Mouse (Mus musculus) hindbrain, embryonic 11.5 days (tissue): ENCODE measurements around the gene Dst. TPM values are rescaled to one million over a fixed set of nuclear protein-coding genes. Genes with fewer than 3 reads are reported as not detected.

ENCODE experiments used
- ATAC-seq: fragments of 200-750 bp; cut with Nextera tagmentation; 2 replicates; pipeline ENCODE4 v1.8.0; 2017; ENCODE audit warnings: mild to moderate bottlenecking, moderate TSS enrichment, moderate library complexity; ENCODE audit not compliant: low FRiP score
- DNase-seq: peaks from one replicate; pipeline ENCODE4 v3.0.0-alpha.2; 2015; ENCODE audit warnings: low spot score
- H3K27ac ChIP-seq: fragments of 300-500 bp; sonication (generic); 2 replicates; pipeline ENCODE4 v1.5.1; 2014; ENCODE audit warnings: mild to moderate bottlenecking, low read depth, low read length
- H3K27me3 ChIP-seq: fragments of 300-500 bp; sonication (generic); 2 replicates; pipeline ENCODE4 v1.6.1; 2014; ENCODE audit warnings: mild to moderate bottlenecking, low read length, moderate library complexity, mixed read lengths; ENCODE audit not compliant: control insufficient read depth, insufficient read depth
- H3K36me3 ChIP-seq: fragments of 300-500 bp; sonication (generic); 2 replicates; pipeline ENCODE4 v1.6.1; 2014; ENCODE audit warnings: mild to moderate bottlenecking, low read length, moderate library complexity, mixed read lengths; ENCODE audit not compliant: control insufficient read depth, insufficient read depth
- H3K4me1 ChIP-seq: fragments of 300-500 bp; sonication (generic); replicated peaks from 2 replicates; pipeline ENCODE4 v1.6.1; 2014; ENCODE audit warnings: low read length, mixed read lengths; ENCODE audit not compliant: control insufficient read depth, insufficient read depth
- H3K4me2 ChIP-seq: fragments of 300-500 bp; sonication (generic); replicated peaks from 2 replicates; pipeline ENCODE4 v1.6.1; 2014; ENCODE audit warnings: mild to moderate bottlenecking, low read depth, low read length
- H3K4me3 ChIP-seq: fragments of 300-500 bp; sonication (generic); 2 replicates; pipeline ENCODE4 v1.5.1; 2014; ENCODE audit warnings: low read depth, low read length
- H3K9ac ChIP-seq: fragments of 300-500 bp; sonication (generic); 2 replicates; pipeline ENCODE4 v1.6.1; 2014; ENCODE audit warnings: low read depth, low read length
- H3K9me3 ChIP-seq: fragments of 300-500 bp; sonication (generic); 2 replicates; pipeline ENCODE4 v1.6.1; 2016; ENCODE audit warnings: low read length; ENCODE audit not compliant: control insufficient read depth
- WGBS: fragments of 180-500 bp; shearing (Covaris S2); extraction: QIAGEN DNeasy Blood & Tissue Kit; methylation state at CpG from one replicate; pipeline ENCODE4 v1.1.7; 2014; 5-methylcytosine and 5-hydroxymethylcytosine counted together
- polyA plus RNA-seq: library from polyadenylated mRNA; unstranded; fragments of >200 nt; fragmentation: Nextera tagmentation; extraction: Ambion mirVana; gene quantifications from 2 replicates; pipeline ENCODE4 v1.2.1, GENCODE M21; 2014

The Dst gene
- polyA plus RNA-seq, 1 experiment from 2014 or later, result 60.0 TPM

DNA sequence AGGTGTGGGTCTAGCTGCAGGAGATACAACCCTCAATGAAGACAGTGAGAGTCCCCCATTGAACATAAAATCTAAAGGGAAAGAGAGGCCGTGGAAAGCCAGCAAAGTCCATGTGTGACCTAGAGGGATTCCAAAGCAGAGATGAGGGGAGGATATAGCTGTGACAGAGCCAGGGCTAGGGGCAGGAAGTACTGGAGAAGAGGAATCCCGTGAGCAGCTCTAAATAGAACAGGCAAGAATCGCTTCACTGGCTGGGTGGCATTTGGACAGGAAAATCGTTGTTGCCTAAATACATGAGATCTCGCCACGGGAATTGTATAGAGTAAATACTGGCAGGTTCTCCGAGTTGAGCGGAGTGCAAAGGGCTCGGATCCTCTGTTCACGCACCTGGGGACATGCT lies 336.7 kb downstream of the Dst start:
- WGBS, result 85% methylated on average over 10 of the region's 10 CpGs
- Histone ChIP-seq H3K9me3 (no peaks in the 10 kb centered on the region), H3K27ac (no peak overlapping the region), H3K4me2 (no peak overlapping the region), H3K9ac (no peak overlapping the region), H3K36me3 (no peaks in the 10 kb centered on the region), H3K4me1 (no peaks in the 10 kb centered on the region), H3K27me3 (no peaks in the 10 kb centered on the region), H3K4me3 (no peak overlapping the region)
- ATAC-seq (no peak), DNase-seq (no peak)

DNA sequence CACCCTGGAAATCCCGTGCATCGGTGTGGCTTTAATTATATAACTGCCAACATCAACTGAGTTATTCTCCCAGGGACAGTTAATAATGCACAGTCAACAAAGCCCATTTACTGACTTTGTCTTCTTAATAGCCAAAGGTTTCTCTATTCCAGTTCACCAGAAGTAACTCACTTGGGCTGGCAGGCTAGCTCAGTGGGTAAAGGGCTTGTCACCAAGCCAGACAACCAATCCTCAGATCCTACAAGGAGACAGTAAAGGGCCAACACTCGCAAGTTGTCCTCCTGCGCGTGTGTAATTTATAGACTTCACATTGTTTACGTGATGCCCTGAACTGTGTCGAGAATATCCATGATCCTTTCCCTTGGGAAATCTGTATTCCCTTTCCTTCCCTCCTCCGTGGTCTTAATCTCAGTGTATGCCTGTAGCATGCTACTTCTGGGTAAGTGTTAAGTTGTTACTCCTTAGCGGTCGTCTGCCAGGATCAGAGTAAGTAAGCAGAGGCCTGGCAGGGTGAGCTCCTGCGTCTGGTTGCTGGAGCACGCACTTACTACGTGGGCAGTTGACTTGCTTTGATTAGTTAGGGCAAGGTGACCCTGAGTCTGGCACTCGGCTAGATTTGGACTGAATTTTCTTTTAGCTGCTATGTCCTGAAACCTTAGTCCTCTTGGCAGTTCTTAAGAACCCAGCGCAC lies 338.1 kb downstream of the Dst start:
- DNase-seq (no peak), ATAC-seq (no peak)
- Histone ChIP-seq H3K4me3 (no peak overlapping the region), H3K9ac (no peak overlapping the region), H3K36me3 (no peaks in the 10 kb centered on the region), H3K4me1 (no peaks in the 10 kb centered on the region), H3K27ac (no peak overlapping the region), H3K27me3 (no peaks in the 10 kb centered on the region), H3K4me2 (no peak overlapping the region), H3K9me3 (no peaks in the 10 kb centered on the region)
- WGBS, result 93% methylated on average over 15 of the region's 15 CpGs

DNA sequence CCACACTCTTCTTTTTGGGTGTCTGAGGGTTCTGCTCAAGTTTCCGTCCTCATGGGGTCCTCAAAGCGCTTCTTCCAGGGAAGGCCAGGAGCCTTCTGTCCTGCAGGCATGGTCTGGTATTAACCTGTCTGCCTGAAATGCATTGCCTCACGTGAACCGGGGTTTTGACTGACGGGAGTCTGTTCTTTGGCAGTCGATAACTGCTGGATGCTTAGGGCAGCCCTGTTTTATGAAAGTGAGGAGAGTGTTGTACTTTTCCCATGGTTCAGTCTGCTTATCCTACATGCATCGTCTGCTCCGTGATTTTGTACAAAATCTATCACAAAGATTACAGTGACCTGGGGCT lies 338.6 kb downstream of the Dst start:
- no peaks in the 10 kb centered on the region for H3K4me1 ChIP-seq
- H3K9me3 ChIP-seq, result no peaks in the 10 kb centered on the region
- H3K9ac ChIP-seq, result no peak overlapping the region
- DNase-seq (no peak), ATAC-seq (no peak)
- no peak overlapping the region for H3K4me2 ChIP-seq
- WGBS, result 95% methylated on average over 8 of the region's 8 CpGs
- H3K36me3 ChIP-seq, result no peaks in the 10 kb centered on the region
- no peak overlapping the region for H3K4me3 ChIP-seq
- H3K27me3 ChIP-seq, result no peaks in the 10 kb centered on the region
- no peak overlapping the region for H3K27ac ChIP-seq

DNA sequence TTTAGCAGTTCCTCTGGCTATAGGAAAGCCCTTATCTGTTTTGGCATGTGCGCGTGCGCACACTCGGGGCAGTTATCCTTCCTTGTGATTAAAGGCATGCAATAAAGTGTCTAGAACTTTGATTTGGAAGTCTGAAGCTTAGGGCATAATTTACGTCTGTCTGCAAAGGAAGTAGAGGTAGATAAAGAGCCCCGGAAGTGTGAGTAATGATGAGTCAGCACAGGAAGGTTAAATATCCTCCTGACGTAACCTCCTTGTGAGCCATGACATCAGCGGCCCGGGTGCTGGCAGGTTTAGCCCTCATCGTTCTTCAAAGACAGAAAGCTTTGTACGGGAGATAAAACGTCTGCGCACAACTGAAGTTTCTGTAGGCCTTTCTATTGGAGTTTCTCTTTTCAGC lies 343.1 kb downstream of the Dst start:
- 94% methylated on average over 13 of the region's 13 CpGs for WGBS
- H3K4me2 ChIP-seq, result no peak overlapping the region
- H3K27ac ChIP-seq, result no peak overlapping the region
- ATAC-seq (no peak), DNase-seq (no peak)
- H3K4me1 ChIP-seq, result no peaks in the 10 kb centered on the region
- no peak overlapping the region for H3K9ac ChIP-seq
- no peak overlapping the region for H3K4me3 ChIP-seq
- no peaks in the 10 kb centered on the region for H3K27me3 ChIP-seq
- H3K9me3 ChIP-seq, result no peaks in the 10 kb centered on the region
- H3K36me3 ChIP-seq, result no peaks in the 10 kb centered on the region

DNA sequence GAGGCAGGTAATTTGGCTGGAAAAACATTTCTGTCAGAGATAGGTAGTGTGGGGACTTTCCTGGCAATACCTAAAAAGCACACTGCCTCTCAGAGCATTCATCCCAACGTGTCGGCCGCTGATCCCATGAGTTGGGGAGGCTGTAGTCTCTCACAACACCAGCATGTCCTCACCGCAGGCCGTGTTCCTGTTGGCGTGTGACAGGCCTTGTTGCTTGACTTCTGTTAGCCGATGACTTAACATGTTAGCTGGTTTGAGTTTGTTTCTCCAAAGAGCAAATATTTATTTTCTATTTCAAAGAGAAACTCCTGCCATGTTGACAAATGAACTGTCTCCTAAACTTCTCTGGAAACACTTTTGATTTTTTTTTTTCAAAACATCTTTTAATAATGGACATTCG lies 344.2 kb downstream of the Dst start:
- H3K27me3 ChIP-seq, result no peaks in the 10 kb centered on the region
- ATAC-seq (no peak), DNase-seq (no peak)
- H3K27ac ChIP-seq, result no peak overlapping the region
- no peak overlapping the region for H3K4me2 ChIP-seq
- no peaks in the 10 kb centered on the region for H3K4me1 ChIP-seq
- H3K36me3 ChIP-seq, result no peaks in the 10 kb centered on the region
- H3K4me3 ChIP-seq, result no peak overlapping the region
- H3K9me3 ChIP-seq, result no peaks in the 10 kb centered on the region
- H3K9ac ChIP-seq, result no peak overlapping the region
- WGBS, result 87% methylated on average over 8 of the region's 8 CpGs

DNA sequence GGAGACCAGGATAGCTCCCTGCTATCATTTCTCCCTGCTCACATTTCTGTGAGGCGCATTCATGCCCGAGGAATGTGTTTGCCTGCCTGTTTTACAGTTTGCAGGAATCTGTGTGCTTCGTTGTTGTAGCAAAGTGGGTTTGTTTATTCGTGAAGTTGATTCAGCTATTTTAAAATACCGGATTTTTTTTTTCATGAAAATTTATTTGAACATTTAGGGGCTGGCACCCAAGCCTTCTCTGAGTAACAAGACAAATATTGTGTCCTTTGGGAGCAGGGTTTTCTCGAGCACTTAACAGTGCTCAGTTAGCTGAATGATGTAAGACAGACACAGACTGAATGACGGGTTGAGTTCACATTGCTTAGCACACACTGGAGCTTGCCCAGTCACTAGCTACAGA lies 345.9 kb downstream of the Dst start:
- H3K9me3 ChIP-seq, result no peaks in the 10 kb centered on the region
- no peaks in the 10 kb centered on the region for H3K27me3 ChIP-seq
- H3K27ac ChIP-seq, result no peak overlapping the region
- 88% methylated on average over 7 of the region's 7 CpGs for WGBS
- ATAC-seq (no peak), DNase-seq (no peak)
- no peak overlapping the region for H3K4me3 ChIP-seq
- H3K4me1 ChIP-seq, result no peaks in the 10 kb centered on the region
- no peak overlapping the region for H3K4me2 ChIP-seq
- no peak overlapping the region for H3K9ac ChIP-seq
- H3K36me3 ChIP-seq, result no peaks in the 10 kb centered on the region

DNA sequence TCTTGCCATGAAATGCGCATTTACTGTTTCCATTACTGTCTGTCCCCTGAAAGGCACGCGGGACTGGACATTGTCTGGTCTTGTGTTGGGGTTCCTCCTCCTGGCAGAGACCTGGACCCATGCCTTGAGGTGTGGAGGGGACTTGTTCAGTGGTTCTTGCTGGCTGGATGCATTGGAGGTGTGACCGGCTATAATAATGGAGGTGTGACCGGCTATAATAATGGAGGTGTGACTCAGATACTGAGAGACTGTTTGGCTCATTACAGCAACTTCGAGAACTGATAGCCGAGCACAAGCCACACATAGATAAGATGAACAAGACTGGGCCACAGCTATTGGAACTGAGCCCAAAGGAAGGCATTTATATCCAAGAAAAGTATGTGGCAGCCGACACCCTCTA lies 351.9 kb downstream of the Dst start:
- Histone ChIP-seq H3K9me3 (no peaks in the 10 kb centered on the region), H3K36me3 (peaks cover 5% of the 10 kb centered on the region; the same call in 1 of the 2 replicates), H3K4me1 (no peaks in the 10 kb centered on the region), H3K4me2 (no peak overlapping the region), H3K27me3 (no peaks in the 10 kb centered on the region), H3K27ac (no peak overlapping the region), H3K4me3 (no peak overlapping the region), H3K9ac (no peak overlapping the region)
- DNase-seq (no peak), ATAC-seq (no peak)
- 93% methylated on average over 8 of the region's 8 CpGs for WGBS

DNA sequence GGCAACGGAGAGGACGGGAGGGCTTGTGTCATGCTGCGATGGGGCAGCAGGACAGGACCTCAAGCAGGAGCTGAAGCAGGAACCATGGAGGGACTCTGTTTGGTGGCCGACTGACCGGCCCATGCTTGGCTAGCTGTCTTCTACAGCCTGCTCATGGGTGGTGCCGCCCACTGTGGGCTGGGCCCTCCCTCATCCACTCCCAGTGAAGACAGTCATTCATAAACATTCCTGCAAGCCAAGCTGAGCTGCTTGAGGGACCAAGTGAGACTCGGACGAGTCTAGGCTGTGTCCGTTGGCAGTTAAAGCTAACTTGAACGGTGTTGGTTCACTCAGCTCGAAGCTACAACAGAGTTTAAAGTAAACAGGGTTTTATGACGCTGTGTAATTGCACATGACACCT lies 353.0 kb downstream of the Dst start:
- 89% methylated on average over 12 of the region's 12 CpGs for WGBS
- Histone ChIP-seq H3K9ac (no peak overlapping the region), H3K4me1 (no peaks in the 10 kb centered on the region), H3K27me3 (no peaks in the 10 kb centered on the region), H3K4me3 (no peak overlapping the region), H3K4me2 (no peak overlapping the region), H3K36me3 (peaks cover 5% of the 10 kb centered on the region; the same call in 1 of the 2 replicates), H3K9me3 (no peaks in the 10 kb centered on the region), H3K27ac (no peak overlapping the region)
- DNase-seq (no peak), ATAC-seq (no peak)

DNA sequence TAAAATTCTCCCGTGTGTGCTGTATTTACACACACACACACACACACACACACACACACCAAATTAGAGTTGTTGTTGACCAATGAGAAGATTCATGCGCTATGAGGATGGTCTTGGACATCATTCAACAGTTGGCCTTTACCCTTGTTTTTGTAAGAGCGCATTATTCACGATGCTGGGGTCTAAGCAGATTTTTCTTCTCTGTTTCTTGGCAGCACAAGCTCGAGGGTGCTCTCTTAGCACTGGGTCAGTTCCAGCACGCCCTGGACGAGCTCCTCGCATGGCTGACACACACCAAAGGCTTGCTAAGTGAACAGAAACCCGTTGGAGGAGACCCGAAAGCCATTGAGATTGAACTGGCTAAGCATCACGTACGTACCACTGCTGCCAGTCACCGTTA lies 360.5 kb downstream of the Dst start:
- H3K36me3 ChIP-seq, result no peaks in the 10 kb centered on the region; the same call in none of the 2 replicates
- H3K4me3 ChIP-seq, result no peak overlapping the region
- H3K4me1 ChIP-seq, result no peaks in the 10 kb centered on the region
- no peak overlapping the region for H3K9ac ChIP-seq
- H3K27me3 ChIP-seq, result no peaks in the 10 kb centered on the region
- H3K9me3 ChIP-seq, result no peaks in the 10 kb centered on the region
- ATAC-seq (no peak), DNase-seq (no peak)
- H3K27ac ChIP-seq, result no peak overlapping the region
- WGBS, result 89% methylated on average over 13 of the region's 13 CpGs
- no peak overlapping the region for H3K4me2 ChIP-seq
